Mouse (Mus musculus) heart, embryonic 15.5 days (tissue): ENCODE data around the gene Gm20503. TPM values are rescaled to one million over a fixed set of nuclear protein-coding genes. Genes with fewer than 3 reads are reported as not detected.

Experiments
- polyA plus RNA-seq: library from polyadenylated mRNA; unstranded; fragments of >200 nt; fragmentation: Nextera tagmentation; extraction: Ambion mirVana; gene quantifications from 2 replicates; pipeline ENCODE4 v1.2.1, GENCODE M21; 2015

Gene Gm20503
- polyA plus RNA-seq, 1 experiment from 2014 or later, result 12.2 TPM

Other genes starting within 250 kb of the Gm20503 start
- gene Olfr267, start 215.5 kb upstream of the Gm20503 start, polyA plus RNA-seq, result 0.04 and 0.05 TPM in 2 replicates
- 24.8 and 29.1 TPM in 2 replicates for gene Ecpas, start 90.5 kb upstream of the Gm20503 start, polyA plus RNA-seq
- 0.05 and 0.08 TPM in 2 replicates for gene Zkscan16, start 59.6 kb upstream of the Gm20503 start, polyA plus RNA-seq
- 11.3 and 16.6 TPM in 2 replicates for gene Ptgr1, start 16.1 kb upstream of the Gm20503 start, polyA plus RNA-seq
- 9.0 and 11.5 TPM in 2 replicates for gene Dnajc25, start 8.1 kb upstream of the Gm20503 start, polyA plus RNA-seq
- 39.5 and 43.2 TPM in 2 replicates for gene Gng10, start 31.9 kb downstream of the Gm20503 start, polyA plus RNA-seq
- not detected in 2 replicates for gene AI481877, start 135.8 kb downstream of the Gm20503 start, polyA plus RNA-seq
- 6.2 and 7.0 TPM in 2 replicates for gene Ugcg, start 186.0 kb downstream of the Gm20503 start, polyA plus RNA-seq